Mouse (Mus musculus) limb, embryonic 11.5 days (tissue): ENCODE data around the gene Mgat4c. TPM values are rescaled to one million over a fixed set of nuclear protein-coding genes. Genes with fewer than 3 reads are reported as not detected.

Source experiments
- ATAC-seq: fragments of 200-750 bp; cut with Nextera tagmentation; 2 replicates; pipeline ENCODE4 v1.8.0; 2017; ENCODE audit warnings: low read depth; ENCODE audit not compliant: insufficient number of reproducible peaks, low FRiP score, low TSS enrichment
- DNase-seq: peaks from one replicate; pipeline ENCODE4 v3.0.0-alpha.2; 2015; ENCODE audit warnings: low spot score
- H3K27ac ChIP-seq: fragments of 300-500 bp; sonication (generic); replicated peaks from 2 replicates; pipeline ENCODE4 v1.5.1; 2014; ENCODE audit warnings: low read depth, mild to moderate bottlenecking, low read length
- H3K27me3 ChIP-seq: fragments of 300-500 bp; sonication (generic); 2 replicates; pipeline ENCODE4 v1.6.1; 2014; ENCODE audit warnings: mild to moderate bottlenecking, low read length, mixed read lengths; ENCODE audit not compliant: control insufficient read depth, insufficient read depth
- H3K36me3 ChIP-seq: fragments of 300-500 bp; sonication (generic); 2 replicates; pipeline ENCODE4 v1.6.1; 2014; ENCODE audit warnings: mild to moderate bottlenecking, low read length, moderate library complexity, mixed read lengths; ENCODE audit not compliant: control insufficient read depth, insufficient read depth
- H3K4me1 ChIP-seq: fragments of 300-500 bp; sonication (generic); 2 replicates; pipeline ENCODE4 v1.6.1; 2014; ENCODE audit warnings: low read length, mixed read lengths; ENCODE audit not compliant: control insufficient read depth, insufficient read depth
- H3K4me2 ChIP-seq: fragments of 300-500 bp; sonication (generic); 2 replicates; pipeline ENCODE4 v1.6.1; 2014; ENCODE audit warnings: low read depth, mild to moderate bottlenecking, moderate library complexity; ENCODE audit not compliant: severe bottlenecking
- H3K4me3 ChIP-seq: fragments of 300-500 bp; sonication (generic); 2 replicates; pipeline ENCODE4 v1.5.1; 2014; ENCODE audit warnings: low read depth, low read length
- H3K9ac ChIP-seq: fragments of 300-500 bp; sonication (generic); 2 replicates; pipeline ENCODE4 v1.6.1; 2014; ENCODE audit warnings: mild to moderate bottlenecking, low read length
- H3K9me3 ChIP-seq: fragments of 300-500 bp; sonication (generic); 2 replicates; pipeline ENCODE4 v1.6.1; 2016; ENCODE audit warnings: low read length; ENCODE audit not compliant: control insufficient read depth
- WGBS: fragments of 180-500 bp; shearing (Covaris S2); extraction: QIAGEN DNeasy Blood & Tissue Kit; methylation state at CpG from one replicate; pipeline ENCODE4 v1.1.7; 2014; 5-methylcytosine and 5-hydroxymethylcytosine counted together
- polyA plus RNA-seq: library from polyadenylated mRNA; unstranded; fragments of >200 nt; fragmentation: Nextera tagmentation; extraction: Ambion mirVana; gene quantifications from 2 replicates; pipeline ENCODE4 v1.2.1, GENCODE M21; 2014

The Mgat4c gene
- polyA plus RNA-seq, 1 experiment from 2014 or later = 0.45 TPM

DNA sequence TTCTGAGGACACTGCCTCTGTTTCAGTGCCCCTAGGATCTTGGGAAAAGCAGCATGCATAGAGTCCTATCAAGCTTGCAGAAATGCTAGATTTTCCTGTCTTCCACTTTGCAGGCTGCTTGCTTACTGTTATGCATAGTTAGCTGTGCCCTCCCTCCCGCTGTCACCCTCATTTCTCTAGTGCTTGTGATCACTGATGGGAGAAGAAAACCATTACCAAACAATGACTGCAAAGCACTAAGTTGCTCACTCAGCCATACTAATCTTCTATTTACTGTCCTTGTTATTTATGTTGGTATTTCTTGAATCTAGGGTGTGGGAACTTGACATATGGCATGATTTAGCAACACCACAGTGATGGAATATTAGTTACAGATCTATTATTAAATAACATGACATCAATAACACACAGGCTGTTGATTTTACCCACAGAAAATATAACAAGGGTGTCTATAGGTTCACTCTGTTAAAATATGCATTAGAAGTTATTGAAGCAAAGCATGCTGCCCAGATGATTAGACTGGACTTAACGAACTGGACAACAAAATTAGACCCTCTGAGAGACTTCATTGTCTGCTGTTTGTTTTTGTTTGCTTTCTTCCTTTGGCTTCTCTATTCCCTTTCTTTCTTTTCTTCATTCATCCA lies 117.7 kb downstream of the Mgat4c start:
- ATAC-seq = no peak
- no peaks in the 10 kb centered on the region for H3K4me1 ChIP-seq
- no peak for DNase-seq
- no peaks in the 10 kb centered on the region for H3K36me3 ChIP-seq
- no peak overlapping the region for H3K9ac ChIP-seq
- no peaks in the 10 kb centered on the region for H3K27me3 ChIP-seq
- WGBS = 74% methylated on average over 2 of the region's 2 CpGs
- H3K27ac ChIP-seq = no peak overlapping the region
- H3K4me2 ChIP-seq = no peak overlapping the region
- no peak overlapping the region for H3K4me3 ChIP-seq
- H3K9me3 ChIP-seq = no peaks in the 10 kb centered on the region

DNA sequence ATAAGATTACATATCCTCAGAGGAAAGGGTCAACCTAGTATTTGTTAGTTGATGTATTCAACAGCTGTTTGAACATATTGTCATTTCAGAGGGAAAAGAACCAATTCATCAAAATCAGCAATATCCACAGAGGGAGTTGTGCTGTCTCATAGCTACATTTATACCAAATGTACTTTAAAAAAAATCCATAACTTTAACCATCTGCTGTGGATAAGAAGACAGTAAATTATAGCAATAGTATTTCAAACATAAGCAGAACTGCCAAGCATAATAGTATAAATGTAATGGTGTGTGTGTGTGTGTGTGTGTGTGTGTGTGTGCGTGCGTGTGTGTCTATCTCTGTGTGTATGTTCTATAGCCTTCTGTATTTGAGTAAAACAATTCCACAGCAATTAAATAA lies 127.5 kb downstream of the Mgat4c start:
- no peak for DNase-seq
- Histone ChIP-seq H3K4me3 (no peak overlapping the region), H3K27ac (no peak overlapping the region), H3K9ac (no peak overlapping the region), H3K4me1 (no peaks in the 10 kb centered on the region), H3K36me3 (no peaks in the 10 kb centered on the region), H3K4me2 (no peak overlapping the region), H3K9me3 (no peaks in the 10 kb centered on the region), H3K27me3 (no peaks in the 10 kb centered on the region)
- 86% methylated on average over 2 of the region's 2 CpGs for WGBS
- ATAC-seq = no peak

DNA sequence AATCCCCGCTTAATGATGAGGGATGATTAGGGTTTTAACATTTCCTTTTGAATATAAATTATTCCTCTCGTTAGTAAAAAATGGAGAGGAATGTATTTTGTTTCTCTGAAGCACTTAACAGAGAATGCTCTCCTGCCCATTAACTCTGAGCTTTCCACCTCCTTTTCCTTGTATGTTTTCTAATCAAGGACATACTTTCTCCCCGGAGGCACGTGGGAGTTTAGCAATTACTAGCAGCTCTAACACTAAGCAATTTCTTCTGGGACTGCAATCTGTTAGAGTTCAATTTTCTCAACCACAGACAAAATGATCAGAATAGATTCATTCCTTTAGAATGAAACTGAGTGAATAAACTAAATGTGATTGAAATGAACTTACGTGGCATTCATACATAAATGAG lies 135.6 kb downstream of the Mgat4c start:
- DNase-seq (no peak), ATAC-seq (no peak)
- Histone ChIP-seq H3K4me2 (no peak overlapping the region), H3K4me3 (no peak overlapping the region), H3K9me3 (no peaks in the 10 kb centered on the region), H3K9ac (no peak overlapping the region), H3K36me3 (no peaks in the 10 kb centered on the region), H3K27ac (no peak overlapping the region), H3K4me1 (no peaks in the 10 kb centered on the region), H3K27me3 (no peaks in the 10 kb centered on the region)
- WGBS = 40% methylated on average over 5 of the region's 5 CpGs

GRCm38 (mm10) chr10:101827944-101828343 lies 146.7 kb downstream of the Mgat4c start:
- Histone ChIP-seq H3K4me2 (no peak overlapping the region), H3K36me3 (no peaks in the 10 kb centered on the region), H3K27ac (no peak overlapping the region), H3K4me1 (no peaks in the 10 kb centered on the region), H3K9me3 (no peaks in the 10 kb centered on the region), H3K27me3 (no peaks in the 10 kb centered on the region), H3K4me3 (no peak overlapping the region), H3K9ac (no peak overlapping the region)
- WGBS = 91% methylated on average over 2 of the region's 2 CpGs
- DNase-seq (no peak), ATAC-seq (no peak)

DNA sequence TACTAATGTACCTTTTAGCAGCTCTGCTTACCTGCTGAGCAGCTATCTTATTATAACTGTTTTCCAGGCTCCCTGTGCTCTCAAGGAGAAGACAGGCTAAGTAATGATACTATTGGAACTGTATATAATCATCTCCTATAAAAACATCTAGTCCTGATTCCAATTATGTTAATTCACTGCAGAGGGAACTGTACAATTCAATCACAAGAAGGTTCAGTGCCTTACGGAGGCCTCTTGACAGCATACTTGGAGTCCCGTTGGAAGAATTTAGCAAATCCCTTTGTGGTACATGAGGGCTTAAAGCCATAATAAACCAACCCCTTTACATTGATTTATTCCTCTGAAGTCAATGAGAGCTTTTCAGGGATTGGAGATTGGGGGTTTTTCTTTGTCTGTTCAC lies 174.8 kb downstream of the Mgat4c start:
- no peaks in the 10 kb centered on the region for H3K36me3 ChIP-seq
- DNase-seq = no peak
- 58% methylated on average over 2 of the region's 2 CpGs for WGBS
- ATAC-seq = no peak
- no peaks in the 10 kb centered on the region for H3K9me3 ChIP-seq
- H3K27ac ChIP-seq = no peak overlapping the region
- H3K9ac ChIP-seq = no peak overlapping the region
- no peaks in the 10 kb centered on the region for H3K27me3 ChIP-seq
- no peak overlapping the region for H3K4me2 ChIP-seq
- no peaks in the 10 kb centered on the region for H3K4me1 ChIP-seq
- no peak overlapping the region for H3K4me3 ChIP-seq

DNA sequence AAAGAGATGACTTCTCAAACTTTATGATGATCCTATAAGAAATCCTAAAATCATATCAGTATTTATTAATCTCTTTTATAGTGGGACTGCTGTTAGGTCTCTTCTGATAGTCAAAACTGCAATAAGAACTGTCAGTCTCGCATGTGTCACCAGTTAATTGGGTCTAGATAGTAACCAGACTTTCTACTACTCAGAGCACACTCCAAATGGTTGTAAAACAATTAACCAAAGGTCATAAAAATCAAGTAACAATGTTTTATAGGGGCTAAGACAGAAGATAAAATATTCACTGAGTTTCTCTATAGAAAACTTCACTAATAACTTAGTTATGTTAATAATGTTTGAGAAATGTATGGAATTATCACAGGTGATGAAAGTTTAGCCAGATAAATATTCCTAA lies 208.6 kb downstream of the Mgat4c start:
- ATAC-seq = no peak
- Histone ChIP-seq H3K36me3 (no peaks in the 10 kb centered on the region), H3K9me3 (no peaks in the 10 kb centered on the region), H3K27me3 (no peaks in the 10 kb centered on the region), H3K9ac (no peak overlapping the region), H3K4me1 (no peaks in the 10 kb centered on the region), H3K27ac (no peak overlapping the region), H3K4me2 (no peak overlapping the region), H3K4me3 (no peak overlapping the region)
- DNase-seq = no peak
- WGBS = 40% methylated on average over 1 of the region's 1 CpGs

GRCm38 (mm10) chr10:101917328-101917814 lies 236.1 kb downstream of the Mgat4c start:
- no peak overlapping the region for H3K9ac ChIP-seq
- ATAC-seq (no peak), DNase-seq (no peak)
- H3K4me3 ChIP-seq = no peak overlapping the region
- H3K9me3 ChIP-seq = no peaks in the 10 kb centered on the region
- no peaks in the 10 kb centered on the region for H3K36me3 ChIP-seq
- no peak overlapping the region for H3K4me2 ChIP-seq
- no peak overlapping the region for H3K27ac ChIP-seq
- H3K27me3 ChIP-seq = no peaks in the 10 kb centered on the region
- H3K4me1 ChIP-seq = no peaks in the 10 kb centered on the region

GRCm38 (mm10) chr10:101997612-101998011 lies 316.3 kb downstream of the Mgat4c start:
- Histone ChIP-seq H3K4me3 (no peak overlapping the region), H3K9ac (no peak overlapping the region), H3K9me3 (no peaks in the 10 kb centered on the region), H3K27me3 (no peaks in the 10 kb centered on the region), H3K4me2 (no peak overlapping the region), H3K4me1 (no peaks in the 10 kb centered on the region), H3K36me3 (no peaks in the 10 kb centered on the region), H3K27ac (no peak overlapping the region)
- WGBS = 90% methylated on average over 4 of the region's 4 CpGs
- DNase-seq = no peak
- no peak for ATAC-seq

GRCm38 (mm10) chr10:102042513-102042912 lies 361.2 kb downstream of the Mgat4c start:
- Histone ChIP-seq H3K36me3 (no peaks in the 10 kb centered on the region), H3K4me2 (no peak overlapping the region), H3K9ac (no peak overlapping the region), H3K27me3 (no peaks in the 10 kb centered on the region), H3K4me3 (no peak overlapping the region), H3K4me1 (no peaks in the 10 kb centered on the region), H3K27ac (no peak overlapping the region), H3K9me3 (no peaks in the 10 kb centered on the region)
- no peak for DNase-seq
- no peak for ATAC-seq
- WGBS = 82% methylated on average over 2 of the region's 2 CpGs
